8 mouse cellular contexts compared by ENCODE assay signal in the genomic region with DNA sequence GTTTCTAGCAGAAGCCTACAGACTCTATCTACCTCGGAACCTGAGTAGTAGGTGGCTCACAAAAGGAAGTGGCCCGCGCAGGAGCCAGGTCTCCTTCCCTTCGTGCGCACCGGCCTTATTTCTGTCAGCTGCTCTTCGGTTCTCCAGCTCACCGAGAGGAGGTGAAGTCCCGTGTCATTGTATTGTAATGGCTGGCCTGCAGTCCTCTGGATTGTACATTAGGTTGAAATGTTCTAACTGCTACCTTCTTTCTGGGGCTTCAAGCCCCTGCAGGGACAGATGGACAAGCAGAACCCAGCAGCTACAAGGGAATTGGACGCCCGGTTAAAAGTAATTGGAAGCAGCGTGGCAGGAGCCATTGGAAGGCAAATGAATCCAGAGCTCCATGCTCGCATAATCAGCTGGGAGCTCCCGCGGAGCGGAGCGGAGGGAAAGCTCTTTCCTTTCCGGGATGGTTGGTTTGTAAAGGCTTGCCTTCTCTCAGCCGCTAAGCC.
DNase-seq lines count a peak whose midpoint lies in the region; ATAC-seq and TF ChIP-seq lines count a peak whose summit lies in the region.

No protein-coding gene starts in this region.

- H3K4me3 ChIP-seq in liver, embryonic 12.5 days: no peak overlapping the region
- H3K4me3 ChIP-seq in liver, postnatal 0 days (ENCODE audit: low read depth, low read length): no peak overlapping the region
- H3K4me3 ChIP-seq in heart, embryonic 15.5 days: peak overlapping the region; percentile 36
- H3K4me3 ChIP-seq in kidney, embryonic 16.5 days (ENCODE audit: low read length): peak overlapping the region; percentile 36
- H3K4me3 ChIP-seq in neural tube, embryonic 11.5 days (ENCODE audit: low read depth, low read length): peak overlapping the region; percentile 21

- no peak for TF ChIP-seq EP300 in liver, postnatal 0 days (IDR thresholded peaks at IDR 0.05; ENCODE audit: low read depth)

- peaks cover 48% of the 10 kb centered on the region for H3K27me3 ChIP-seq in liver, embryonic 12.5 days (replicated peaks)
- peaks cover 16% of the 10 kb centered on the region for H3K27me3 ChIP-seq in liver, postnatal 0 days (ENCODE audit: insufficient read depth, low read length)
- peaks cover 28% of the 10 kb centered on the region for H3K27me3 ChIP-seq in heart, embryonic 15.5 days
- peaks cover 15% of the 10 kb centered on the region for H3K27me3 ChIP-seq in kidney, embryonic 16.5 days (ENCODE audit: insufficient read depth, low read length)
- no peaks in the 10 kb centered on the region for H3K27me3 ChIP-seq in neural tube, embryonic 11.5 days (ENCODE audit: control insufficient read depth, insufficient read depth, low read length)

- ATAC-seq in liver, embryonic 12.5 days: no peak
- no peak for ATAC-seq in liver, postnatal 0 days
- no peak for ATAC-seq in heart, embryonic 15.5 days (replicated peaks; ENCODE audit: insufficient number of reproducible peaks, insufficient read depth, low FRiP score, low read depth)
- 0 out of 2 replicates have a peak, but pooled peaks have one; percentile 4 for ATAC-seq in kidney, embryonic 16.5 days (ENCODE audit: low FRiP score, low TSS enrichment)
- ATAC-seq in neural tube, embryonic 11.5 days (ENCODE audit: insufficient read depth, low FRiP score, low TSS enrichment): 0 out of 2 replicates have a peak, but pooled peaks have one; percentile 23

- no peaks in the 10 kb centered on the region for H3K4me1 ChIP-seq in liver, embryonic 12.5 days
- no peaks in the 10 kb centered on the region for H3K4me1 ChIP-seq in liver, postnatal 0 days (ENCODE audit: insufficient read depth)
- 0 out of 2 replicates have a peak, but pooled peaks cover 2% of the 10 kb centered on the region for H3K4me1 ChIP-seq in heart, embryonic 15.5 days (replicated peaks)
- peaks cover 12% of the 10 kb centered on the region; the same call in 1 of the 2 replicates for H3K4me1 ChIP-seq in kidney, embryonic 16.5 days (ENCODE audit: insufficient read depth, low read length)
- H3K4me1 ChIP-seq in neural tube, embryonic 11.5 days (ENCODE audit: control insufficient read depth, insufficient read depth, low read length): no peaks in the 10 kb centered on the region

- 0 out of 2 replicates have a peak overlapping the region, but pooled peaks have one; percentile 6 for H3K4me2 ChIP-seq in liver, embryonic 12.5 days
- H3K4me2 ChIP-seq in liver, postnatal 0 days (ENCODE audit: low read depth, low read length): no peak overlapping the region
- H3K4me2 ChIP-seq in heart, embryonic 15.5 days: peak overlapping the region; percentile 60
- H3K4me2 ChIP-seq in kidney, embryonic 16.5 days (replicated peaks; ENCODE audit: low read depth, low read length): peak overlapping the region; percentile 70
- H3K4me2 ChIP-seq in neural tube, embryonic 11.5 days (ENCODE audit: low read depth): peak overlapping the region; percentile 49

- WGBS in liver, embryonic 12.5 days (ENCODE audit: insufficient replicate concordance): 5% methylated on average over 19 of the region's 19 CpGs
- 4% methylated on average over 19 of the region's 19 CpGs for WGBS in liver, postnatal 0 days (ENCODE audit: insufficient replicate concordance)
- 2% methylated on average over 19 of the region's 19 CpGs for WGBS in heart, embryonic 15.5 days
- under 1% methylated on average over 19 of the region's 19 CpGs for WGBS in kidney, embryonic 16.5 days
- 1% methylated on average over 19 of the region's 19 CpGs for WGBS in neural tube, embryonic 11.5 days

- H3K27ac ChIP-seq in liver, embryonic 12.5 days: no peak overlapping the region
- no peak overlapping the region for H3K27ac ChIP-seq in liver, postnatal 0 days (ENCODE audit: low read depth)
- H3K27ac ChIP-seq in heart, embryonic 15.5 days: no peak overlapping the region
- no peak overlapping the region for H3K27ac ChIP-seq in kidney, embryonic 16.5 days (ENCODE audit: low read length)
- no peak overlapping the region for H3K27ac ChIP-seq in neural tube, embryonic 11.5 days (ENCODE audit: low read depth, low read length)

- H3K36me3 ChIP-seq in liver, embryonic 12.5 days: no peaks in the 10 kb centered on the region
- H3K36me3 ChIP-seq in liver, postnatal 0 days (replicated peaks; ENCODE audit: insufficient read depth, low read length): no peaks in the 10 kb centered on the region
- no peaks in the 10 kb centered on the region for H3K36me3 ChIP-seq in heart, embryonic 15.5 days
- H3K36me3 ChIP-seq in kidney, embryonic 16.5 days (ENCODE audit: insufficient read depth, low read length): no peaks in the 10 kb centered on the region
- H3K36me3 ChIP-seq in neural tube, embryonic 11.5 days (ENCODE audit: control insufficient read depth, insufficient read depth, low read length): no peaks in the 10 kb centered on the region

- H3K9ac ChIP-seq in liver, embryonic 12.5 days: no peak overlapping the region
- no peak overlapping the region for H3K9ac ChIP-seq in liver, postnatal 0 days (replicated peaks)
- H3K9ac ChIP-seq in heart, embryonic 15.5 days: no peak overlapping the region; the same call in 1 of the 2 replicates
- peak overlapping the region; percentile 56 for H3K9ac ChIP-seq in kidney, embryonic 16.5 days (replicated peaks; ENCODE audit: low read length)
- peak overlapping the region; percentile 5; the same call in 1 of the 2 replicates for H3K9ac ChIP-seq in neural tube, embryonic 11.5 days (ENCODE audit: low read length)

- DNase-seq in liver, postnatal 0 days: no peak
- peak; percentile 59 to 70 for DNase-seq in cerebellum, postnatal 14 days
- DNase-seq in neural tube, embryonic 11.5 days (ENCODE audit: low spot score): peak; percentile 65
- DNase-seq in T-cell, adult 2 months (ENCODE audit: low spot score): no peak
- DNase-seq in B cell, adult 2 months: no peak

- no peak for TF ChIP-seq CTCF in liver, postnatal 0 days (IDR thresholded peaks at IDR 0.05; ENCODE audit: low read depth)

- no peaks in the 10 kb centered on the region for H3K9me3 ChIP-seq in liver, embryonic 12.5 days (replicated peaks)
- no peaks in the 10 kb centered on the region for H3K9me3 ChIP-seq in liver, postnatal 0 days (ENCODE audit: low read length)
- H3K9me3 ChIP-seq in heart, embryonic 15.5 days (replicated peaks): no peaks in the 10 kb centered on the region
- H3K9me3 ChIP-seq in kidney, embryonic 16.5 days (ENCODE audit: low read length): no peaks in the 10 kb centered on the region
- no peaks in the 10 kb centered on the region for H3K9me3 ChIP-seq in neural tube, embryonic 11.5 days (ENCODE audit: control insufficient read depth, low read length)

Comparison
In these comparisons a context has a peak if more than half of its experiments do, and no peak if none do; other contexts are left out.
1. ATAC-seq: peak in kidney, embryonic 16.5 days (single experiment) and neural tube, embryonic 11.5 days (single experiment); none in liver, embryonic 12.5 days (single experiment), liver, postnatal 0 days (single experiment) and heart, embryonic 15.5 days (single experiment).
2. H3K4me3 ChIP-seq: peak in heart, embryonic 15.5 days (single experiment), kidney, embryonic 16.5 days (single experiment) and neural tube, embryonic 11.5 days (single experiment); none in liver, embryonic 12.5 days (single experiment) and liver, postnatal 0 days (single experiment).
3. H3K9ac ChIP-seq: peak in kidney, embryonic 16.5 days (single experiment) and neural tube, embryonic 11.5 days (single experiment); none in liver, embryonic 12.5 days (single experiment), liver, postnatal 0 days (single experiment) and heart, embryonic 15.5 days (single experiment).
4. DNase-seq: peak in cerebellum, postnatal 14 days (2 of 2) and neural tube, embryonic 11.5 days (single experiment); none in liver, postnatal 0 days (single experiment), T-cell, adult 2 months (single experiment) and B cell, adult 2 months (0 of 2).